Mouse (Mus musculus) ES-E14 (cell line): ENCODE data around the gene Spred3.

Source experiments
- CHD2 ChIP-seq: IDR thresholded peaks from 2 replicates; pipeline ENCODE4 v1.6.1; 2014; ENCODE audit warnings: mild to moderate bottlenecking, low read depth, low read length, inconsistent platforms
- MAFK ChIP-seq: IDR thresholded peaks from 2 replicates; pipeline ENCODE4 v1.6.1; 2014; ENCODE audit warnings: mild to moderate bottlenecking, low read depth, low read length, inconsistent platforms; ENCODE audit not compliant: insufficient read depth
- ZC3H11A ChIP-seq: IDR thresholded peaks from 2 replicates; pipeline ENCODE4 v1.6.1; 2012; ENCODE audit warnings: low read depth, mild to moderate bottlenecking, inconsistent platforms, low read length, borderline replicate concordance

DNA sequence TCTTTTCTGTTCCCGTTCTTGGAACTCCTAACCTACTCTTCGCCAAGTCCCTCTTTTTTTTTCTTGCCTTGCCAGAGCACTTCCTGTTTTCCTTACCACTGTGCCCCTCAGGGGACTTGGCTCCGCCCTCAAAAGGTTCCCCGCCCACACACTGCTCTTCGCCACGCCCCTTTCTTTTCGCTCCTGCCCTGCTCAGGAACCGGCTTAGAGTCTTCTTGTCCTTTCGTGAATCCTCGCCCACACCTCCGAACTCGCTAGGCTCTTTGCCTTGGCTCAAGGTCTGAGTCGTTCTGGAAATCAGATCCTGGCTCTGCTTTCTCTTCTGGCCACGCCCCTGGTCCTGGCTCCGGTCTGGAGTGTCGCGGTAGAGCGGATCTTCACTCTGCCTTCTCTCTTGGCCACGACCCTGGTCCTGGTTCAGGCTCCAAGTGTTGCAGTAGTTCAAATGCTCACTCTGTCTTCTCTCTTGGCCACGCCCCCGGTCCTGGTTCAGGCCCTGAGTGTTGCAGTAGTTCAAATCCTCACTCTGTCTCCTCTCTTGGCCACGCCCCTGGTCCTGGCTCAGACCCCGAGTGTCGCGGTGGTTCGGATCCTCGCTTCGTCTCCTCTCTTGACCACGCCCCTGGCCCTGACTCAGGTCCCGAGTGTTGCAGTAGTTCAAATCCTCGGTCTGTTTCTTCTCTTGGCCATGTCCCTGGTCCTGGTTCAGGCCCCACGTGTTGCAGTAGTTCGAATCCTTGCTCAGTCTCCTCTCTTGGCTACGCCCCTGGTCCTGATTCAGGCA is 41.4 kb upstream of the Spred3 start:
- TF ChIP-seq MAFK (no peak), ZC3H11A (no peak), CHD2 (no peak)
